Mouse (Mus musculus) ovary, postnatal 10 days (tissue): ENCODE measurements at regions not wholly inside any gene's neighbourhood (a gene's known extent, or its start where the extent isn't known, plus 50 kb on each side); places are given as distances from the start of the nearest gene placed in this dataset.

ENCODE experiments used
- DNase-seq: peaks from one replicate; pipeline ENCODE4 v3.0.0; 2022; ENCODE audit warnings: low spot score

DNA sequence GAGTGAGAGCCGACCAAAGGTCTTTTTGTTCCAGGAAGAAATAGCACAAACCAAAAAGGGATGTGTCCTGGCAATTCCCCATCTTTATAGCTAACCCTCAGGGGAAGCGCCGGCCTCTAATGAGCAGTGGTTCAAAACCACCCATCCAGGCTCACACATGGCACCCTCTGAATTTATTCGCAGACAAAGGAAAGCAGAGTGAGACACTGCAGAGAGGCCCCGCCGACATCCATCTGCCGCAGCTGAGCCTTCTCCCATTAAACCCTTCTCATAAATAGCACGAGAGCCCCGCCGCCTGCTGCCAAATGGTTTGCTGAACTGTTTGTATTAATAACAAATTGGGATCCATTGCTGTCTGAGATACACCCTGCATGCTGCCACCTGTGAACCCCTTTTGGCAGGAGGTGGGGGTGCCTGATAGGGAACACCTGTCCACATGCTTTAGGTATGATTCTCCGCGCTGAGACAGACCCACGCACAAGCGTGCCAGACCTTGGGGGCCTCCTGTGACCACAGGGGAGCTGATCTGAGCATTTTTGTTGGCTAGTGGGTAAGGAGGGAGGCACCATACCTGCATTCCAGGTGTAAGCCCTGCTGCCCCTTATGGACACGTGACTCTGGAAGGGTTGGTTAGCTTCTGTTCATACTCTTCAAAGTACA, 422.6 kb upstream of the Castor2 start:
- DNase-seq = no peak

GRCm38 (mm10) chr5:133675636-133676035, 423.9 kb upstream of the Castor2 start:
- DNase-seq = no peak

GRCm38 (mm10) chr5:133666473-133666872, 433.0 kb upstream of the Castor2 start:
- no peak for DNase-seq

DNA sequence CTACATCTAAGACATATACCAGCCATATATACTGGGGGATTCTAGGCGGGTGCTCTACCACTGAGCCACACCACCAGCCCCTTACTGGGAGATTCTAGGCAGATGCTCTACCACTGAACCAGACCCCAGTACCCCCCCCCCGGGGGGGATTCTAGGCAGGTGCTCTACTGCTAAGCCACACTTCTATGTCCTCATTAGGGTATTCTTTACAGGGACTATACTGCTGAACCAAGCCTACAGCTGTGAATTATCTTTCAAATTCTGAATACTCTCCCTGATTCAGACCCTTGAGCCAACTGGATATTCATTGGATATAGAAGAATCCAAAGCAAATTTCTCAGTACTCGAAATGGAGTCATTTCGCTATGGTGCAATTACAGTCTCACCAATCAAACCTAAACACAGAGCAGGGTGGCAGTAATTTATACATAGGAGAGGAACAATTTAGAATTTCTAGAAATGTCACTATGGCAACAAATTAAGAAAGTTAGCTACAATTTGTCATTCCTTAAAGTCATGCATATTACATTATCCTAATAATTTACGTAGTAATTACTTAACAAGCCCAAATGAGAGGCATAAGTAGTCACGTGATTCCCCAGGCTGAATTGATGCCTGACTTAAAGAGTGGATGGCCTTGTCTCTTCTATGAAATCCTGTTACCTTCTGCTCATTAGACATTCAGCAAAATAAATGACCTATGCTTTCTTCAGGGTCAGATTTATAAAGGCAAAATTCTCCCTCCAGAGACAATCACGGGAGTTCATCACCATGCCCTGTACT, 436.8 kb upstream of the Castor2 start:
- DNase-seq = no peak

DNA sequence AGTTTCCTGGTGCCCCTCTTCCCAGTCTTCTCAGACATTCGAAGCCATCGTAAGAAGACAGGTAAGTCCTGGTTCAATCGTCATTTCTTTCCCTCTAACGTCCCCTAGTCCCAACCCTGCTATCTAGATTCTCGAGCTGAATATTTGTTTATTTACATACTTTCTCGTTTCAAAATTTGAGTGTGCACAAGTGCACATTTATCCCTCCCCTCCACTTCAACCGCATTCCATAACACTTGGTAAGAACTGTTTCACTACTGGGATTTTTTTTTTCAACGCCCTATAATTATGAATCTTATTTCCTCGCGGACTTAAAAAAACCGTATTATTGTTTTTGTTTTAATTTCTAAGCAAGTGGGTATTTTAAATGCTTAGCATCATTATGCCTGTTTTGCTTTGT, 439.2 kb upstream of the Castor2 start:
- DNase-seq = no peak

- no peak for DNase-seq
These were observed 442.7 kb upstream of the Castor2 start for GRCm38 (mm10) chr5:133656837-133657236.

- no peak for DNase-seq
These were observed 446.1 kb upstream of the Castor2 start for GRCm38 (mm10) chr5:133653431-133653830.

DNA sequence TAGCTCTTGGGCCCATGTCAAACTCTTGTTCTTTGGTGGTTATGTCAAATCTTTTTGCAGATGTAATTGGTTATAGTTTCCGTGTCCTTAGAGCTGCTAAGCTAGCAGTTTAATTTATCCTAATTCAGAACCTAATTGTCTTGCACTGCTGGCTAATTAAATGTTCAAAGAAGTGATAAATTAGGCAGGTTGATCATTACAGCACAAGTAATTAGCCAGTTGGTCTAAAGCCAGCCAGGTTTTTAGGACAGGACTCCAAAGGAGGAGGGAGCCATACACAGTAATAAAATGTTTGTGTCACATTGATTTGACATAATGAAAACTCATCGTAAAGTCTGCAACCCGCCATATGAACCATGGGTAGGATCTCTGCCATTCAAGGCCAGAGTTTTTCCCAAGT, 449.3 kb upstream of the Castor2 start:
- no peak for DNase-seq

GRCm38 (mm10) chr5:133645696-133646195, 453.8 kb upstream of the Castor2 start:
- DNase-seq = no peak

DNA sequence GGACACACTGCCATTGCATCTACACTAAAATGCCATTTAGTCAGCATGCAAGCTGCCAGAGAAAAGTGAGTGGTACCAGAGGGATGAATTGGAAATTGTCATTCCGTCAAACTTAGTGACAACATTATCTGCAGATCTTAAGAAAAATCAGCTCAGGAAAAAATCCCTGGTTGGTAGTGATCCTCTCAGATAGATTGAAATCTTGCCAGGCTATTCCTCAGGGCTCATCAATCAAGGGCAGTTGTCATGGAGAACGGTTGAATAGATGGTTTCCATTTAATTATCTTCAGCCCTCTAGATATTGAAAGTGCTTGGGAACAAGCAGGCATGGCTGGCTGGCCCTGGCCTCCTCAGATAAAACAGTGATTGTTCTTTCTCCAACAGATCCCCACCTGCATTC, 456.2 kb upstream of the Castor2 start:
- no peak for DNase-seq

- DNase-seq = no peak
These were observed 465.0 kb upstream of the Castor2 start for GRCm38 (mm10) chr5:133634481-133634880.

DNA sequence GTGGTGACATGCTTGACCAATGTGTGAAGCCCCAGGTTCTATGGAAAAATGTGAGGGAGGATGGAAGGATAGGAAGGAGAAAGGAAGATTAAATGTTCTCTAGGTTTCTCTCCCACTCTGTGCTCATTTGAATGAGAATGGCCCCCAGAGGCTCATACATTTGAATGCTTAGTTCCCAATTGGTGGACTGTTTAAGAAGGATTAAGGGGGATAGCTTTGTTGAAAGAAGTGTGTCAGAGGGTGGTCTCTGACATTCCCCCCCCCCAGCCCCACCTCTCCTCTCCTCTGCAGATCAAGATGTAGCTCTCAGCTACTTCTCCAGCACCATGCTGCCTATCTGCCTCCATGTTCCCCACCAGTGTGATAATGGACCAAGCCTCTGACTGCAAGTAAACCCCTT, 467.7 kb upstream of the Castor2 start:
- no peak for DNase-seq

DNA sequence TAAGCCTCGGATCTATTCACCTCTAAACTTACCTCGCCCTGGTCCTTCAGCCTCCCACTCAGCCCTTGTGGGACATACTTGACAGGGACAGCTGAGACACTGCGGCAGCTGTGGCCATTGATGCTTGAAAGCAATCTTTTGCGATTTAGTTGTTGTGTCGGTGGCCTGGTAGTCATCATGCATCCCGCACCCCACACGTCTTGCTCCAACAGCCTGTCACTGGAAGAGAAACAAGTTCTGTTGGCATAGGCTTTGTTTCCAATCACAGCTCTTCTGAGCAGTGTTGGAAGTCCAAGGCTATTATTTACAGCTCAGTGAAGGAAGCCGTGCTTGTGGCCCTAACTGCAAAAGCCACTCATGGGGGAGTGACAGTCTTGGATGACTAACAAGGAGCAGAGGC, 480.2 kb upstream of the Castor2 start:
- DNase-seq = no peak

GRCm38 (mm10) chr5:133601241-133601739, 498.2 kb upstream of the Castor2 start:
- DNase-seq = no peak

- DNase-seq = no peak
These were observed 498.9 kb upstream of the Castor2 start for GRCm38 (mm10) chr5:133600630-133601029.

- DNase-seq = no peak
These were observed 501.4 kb upstream of the Castor2 start for GRCm38 (mm10) chr5:133598105-133598504.

- no peak for DNase-seq
These were observed 513.0 kb upstream of the Castor2 start for GRCm38 (mm10) chr5:133586492-133586891.

DNA sequence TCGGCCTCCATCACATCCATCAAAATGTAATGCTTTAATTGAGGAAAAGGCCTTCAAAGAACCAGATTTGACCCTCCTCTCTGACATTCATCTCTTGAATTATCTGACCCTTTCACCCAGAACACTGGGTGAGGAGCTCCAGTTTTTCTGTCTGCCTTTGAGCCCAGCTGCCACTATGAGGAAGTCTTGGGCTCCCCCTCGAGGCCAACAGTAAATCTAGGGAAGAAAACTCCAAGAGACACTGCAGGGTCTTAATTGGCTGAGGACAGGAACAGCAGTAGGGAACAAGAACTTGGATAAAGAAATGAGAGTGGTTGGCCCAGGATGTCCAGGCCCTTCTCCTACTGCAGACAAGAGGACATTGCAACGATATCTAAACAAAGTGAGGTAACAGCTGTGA, 514.3 kb upstream of the Castor2 start:
- peak; percentile 2 for DNase-seq

DNA sequence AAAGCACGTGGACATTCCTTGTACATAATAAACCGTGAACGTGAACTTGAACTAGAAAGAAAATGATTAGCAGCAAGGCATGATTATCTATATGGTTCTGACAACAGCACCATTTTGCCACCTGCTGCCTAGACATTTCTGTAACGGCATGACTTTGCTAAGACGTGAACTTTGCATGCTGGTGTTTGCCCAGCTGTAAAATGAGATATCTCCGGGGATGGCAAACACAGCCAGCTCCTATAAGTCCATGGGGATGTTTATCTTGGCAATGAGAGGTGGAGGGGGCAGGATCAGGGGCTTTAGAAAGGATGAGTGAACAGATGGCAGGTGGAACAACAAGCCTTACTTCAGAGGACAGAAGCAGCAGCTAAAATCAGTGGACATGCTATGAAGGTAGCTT, 522.9 kb upstream of the Castor2 start:
- no peak for DNase-seq

DNA sequence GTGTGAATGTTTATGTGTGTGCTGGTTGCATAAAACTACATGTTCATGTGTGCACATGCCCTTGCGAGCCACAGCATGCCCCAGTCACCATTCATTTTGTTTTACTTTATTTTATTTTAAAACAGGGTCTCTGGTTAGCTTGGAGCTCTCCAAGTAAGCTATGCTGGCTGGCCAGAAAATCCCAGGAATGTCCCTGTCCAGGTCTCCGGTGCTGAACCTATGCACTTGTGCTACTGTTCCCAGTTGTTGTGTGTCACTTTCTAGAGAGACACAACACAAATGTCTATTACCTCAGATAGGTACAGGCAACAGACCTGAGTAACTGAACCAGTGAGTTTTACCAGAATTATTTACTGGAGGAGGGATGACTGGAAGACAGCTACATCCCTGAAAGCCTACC, 530.4 kb upstream of the Castor2 start:
- no peak for DNase-seq

GRCm38 (mm10) chr5:133566506-133566905, 533.0 kb upstream of the Castor2 start:
- no peak for DNase-seq

DNA sequence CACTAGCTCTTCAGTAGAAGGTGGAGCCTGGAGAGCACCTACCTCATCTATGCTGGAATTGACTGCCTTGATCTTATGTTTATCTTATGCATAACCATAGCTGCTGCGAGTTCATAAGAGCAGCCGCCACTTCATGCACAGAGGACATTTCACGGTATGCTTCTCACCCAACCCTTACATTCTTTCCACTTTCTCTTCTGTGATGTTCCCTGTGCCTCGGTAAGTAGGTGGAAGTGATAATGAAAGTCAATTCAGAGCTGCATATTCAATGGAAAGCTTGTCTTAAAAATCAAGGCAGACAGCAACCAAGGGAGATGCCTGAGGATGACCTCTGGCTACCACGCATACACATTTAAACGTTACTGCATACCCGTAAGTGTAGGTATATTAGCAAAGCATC, 548.9 kb upstream of the Castor2 start:
- no peak for DNase-seq

DNA sequence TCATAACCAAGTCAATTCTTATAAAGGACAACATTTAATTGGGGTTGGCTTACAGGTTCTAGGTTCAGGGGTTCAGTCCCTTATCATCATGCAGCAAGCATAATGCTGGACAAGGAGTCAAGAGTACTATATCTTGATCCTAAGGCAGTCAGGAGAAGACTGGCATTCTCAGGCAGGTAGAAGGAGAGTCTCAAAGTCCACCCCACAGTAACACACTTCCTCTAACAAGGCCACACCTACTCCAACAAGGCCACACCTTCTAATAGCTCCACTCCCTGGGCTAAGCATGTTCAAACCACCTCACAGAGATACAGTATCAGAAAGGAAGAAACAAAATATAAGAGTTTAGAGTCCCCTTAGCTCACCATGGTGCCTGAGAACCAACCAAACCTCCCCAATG, 557.3 kb upstream of the Castor2 start:
- DNase-seq = no peak
